Mouse (Mus musculus) MEL (cell line): ENCODE measurements around the gene Tomm7. TPM values are rescaled to one million over a fixed set of nuclear protein-coding genes. Genes with fewer than 3 reads are reported as not detected.

Source experiments
- DNase-seq: peaks from one replicate; pipeline ENCODE4 v3.0.0; 2011; ENCODE audit warnings: low read depth, low spot score
- H3K27ac ChIP-seq: 2 replicates; pipeline ENCODE4 v1.5.1; 2012; ENCODE audit warnings: low read depth, mild to moderate bottlenecking, control low read depth, low read length, moderate library complexity; ENCODE audit not compliant: control insufficient read depth
- H3K27me3 ChIP-seq, 2 experiments: fragments of 150-350 bp in 1 of 2; sonication (generic) in 1 of 2; 2 replicates each; pipeline ENCODE4 v1.6.1; 2012; ENCODE audit warnings: low read length in 2 of 2, mild to moderate bottlenecking in 2 of 2, improper control_type of control experiment in 1 of 2, moderate library complexity in 1 of 2; ENCODE audit not compliant: insufficient read depth in 2 of 2, control insufficient read depth in 1 of 2
- H3K36me3 ChIP-seq, 2 experiments: 2 replicates each; pipeline ENCODE4 v1.6.1; 2012 to 2014; ENCODE audit warnings: low read length in 2 of 2, improper control_type of control experiment in 1 of 2, inconsistent platforms in 1 of 2, mild to moderate bottlenecking in 1 of 2; ENCODE audit not compliant: insufficient read depth in 2 of 2, control insufficient read depth in 1 of 2
- H3K4me1 ChIP-seq, 2 experiments: fragments of 150-350 bp in 1 of 2; sonication (generic) in 1 of 2; 2 replicates each; pipeline ENCODE4 v1.6.1; 2012; ENCODE audit warnings: low read length in 2 of 2, improper control_type of control experiment in 1 of 2, mild to moderate bottlenecking in 1 of 2; ENCODE audit not compliant: insufficient read depth in 2 of 2, control insufficient read depth in 1 of 2
- H3K4me3 ChIP-seq, 2 experiments: fragments of 150-350 bp in 1 of 2; sonication (generic) in 1 of 2; 2 replicates each; pipeline ENCODE4 v1.5.1; 2012; ENCODE audit warnings: low read depth in 2 of 2, low read length in 2 of 2, mild to moderate bottlenecking in 2 of 2, moderate library complexity in 2 of 2, control low read depth in 1 of 2, improper control_type of control experiment in 1 of 2; ENCODE audit not compliant: control insufficient read depth in 1 of 2, insufficient read depth in 1 of 2
- H3K79me2 ChIP-seq: 2 replicates; pipeline ENCODE4 v1.6.1; 2012; ENCODE audit warnings: mild to moderate bottlenecking, low read length, moderate library complexity; ENCODE audit not compliant: control insufficient read depth, poor library complexity, insufficient read depth
- H3K9ac ChIP-seq: 2 replicates; pipeline ENCODE4 v1.6.1; 2012; ENCODE audit warnings: low read depth, mild to moderate bottlenecking, control low read depth, low read length, moderate library complexity; ENCODE audit not compliant: control insufficient read depth, poor library complexity, severe bottlenecking
- H3K9me3 ChIP-seq: fragments of 150-350 bp; sonication (generic); replicated peaks from 2 replicates; pipeline ENCODE4 v1.6.1; 2012; ENCODE audit warnings: mild to moderate bottlenecking, low read length, improper control_type of control experiment, moderate library complexity; ENCODE audit not compliant: insufficient read depth
- BHLHE40 ChIP-seq: IDR thresholded peaks from 2 replicates; pipeline ENCODE4 v1.6.1; 2012; ENCODE audit warnings: low read depth, mild to moderate bottlenecking, inconsistent platforms, low read length, improper control_type of control experiment, borderline replicate concordance
- CHD1 ChIP-seq: IDR thresholded peaks from 2 replicates; pipeline ENCODE4 v1.6.1; 2012; ENCODE audit warnings: low read depth, mild to moderate bottlenecking, inconsistent platforms, low read length, improper control_type of control experiment
- CTCF ChIP-seq, 3 experiments: IDR thresholded peaks in 2 of 3; conservative IDR thresholded peaks in 1 of 3; 2 replicates each; pipeline ENCODE4 v1.5.1; 2011 to 2012; ENCODE audit warnings: low read length in 3 of 3, low read depth in 2 of 3, mild to moderate bottlenecking in 2 of 3, improper control_type of control experiment in 1 of 3, inconsistent platforms in 1 of 3, mixed read lengths in 1 of 3, moderate library complexity in 1 of 3; ENCODE audit not compliant: control insufficient read depth in 1 of 3, insufficient read depth in 1 of 3, poor library complexity in 1 of 3, severe bottlenecking in 1 of 3
- E2F4 ChIP-seq: IDR thresholded peaks from 2 replicates; pipeline ENCODE4 v1.6.1; 2011; ENCODE audit warnings: low read depth, low read length, improper control_type of control experiment, borderline replicate concordance
- ELF1 ChIP-seq: IDR thresholded peaks from 2 replicates; pipeline ENCODE4 v1.6.1; 2014; ENCODE audit warnings: low read depth, mild to moderate bottlenecking, inconsistent platforms, low read length, improper control_type of control experiment, moderate library complexity
- EP300 ChIP-seq, 2 experiments: IDR thresholded peaks; 2 replicates each; pipeline ENCODE4 v1.6.1; 2011; ENCODE audit warnings: improper control_type of control experiment in 2 of 2, low read length in 2 of 2, low read depth in 1 of 2, mild to moderate bottlenecking in 1 of 2
- ETS1 ChIP-seq: IDR thresholded peaks from 2 replicates; pipeline ENCODE4 v1.6.1; 2012; ENCODE audit warnings: low read depth, mild to moderate bottlenecking, inconsistent platforms, low read length, improper control_type of control experiment, moderate library complexity
- GATA1 ChIP-seq: IDR thresholded peaks from 2 replicates; pipeline ENCODE4 v1.6.1; 2011; ENCODE audit warnings: low read depth, low read length, improper control_type of control experiment
- HCFC1 ChIP-seq: IDR thresholded peaks from 2 replicates; pipeline ENCODE4 v1.6.1; 2012; ENCODE audit warnings: low read depth, mild to moderate bottlenecking, inconsistent platforms, low read length, improper control_type of control experiment, moderate library complexity
- JUND ChIP-seq: IDR thresholded peaks from 2 replicates; pipeline ENCODE4 v1.6.1; 2011; ENCODE audit warnings: low read depth, mild to moderate bottlenecking, improper control_type of control experiment, low read length
- KAT2A ChIP-seq: conservative IDR thresholded peaks from 2 replicates; pipeline ENCODE4 v1.6.1; 2012; ENCODE audit warnings: low read depth, low read length, improper control_type of control experiment, inconsistent platforms
- MAFK ChIP-seq: IDR thresholded peaks from 2 replicates; pipeline ENCODE4 v1.6.1; 2011; ENCODE audit warnings: low read depth, mild to moderate bottlenecking, low read length, improper control_type of control experiment, borderline replicate concordance
- MAX ChIP-seq: IDR thresholded peaks from 2 replicates; pipeline ENCODE4 v1.6.1; 2011; ENCODE audit warnings: low read length, improper control_type of control experiment
- MAZ ChIP-seq: IDR thresholded peaks from 2 replicates; pipeline ENCODE4 v1.6.1; 2012; ENCODE audit warnings: low read depth, mild to moderate bottlenecking, inconsistent platforms, low read length, improper control_type of control experiment
- MEF2A ChIP-seq: IDR thresholded peaks from 2 replicates; pipeline ENCODE4 v1.6.1; 2014; ENCODE audit warnings: low read depth, mild to moderate bottlenecking, inconsistent platforms, low read length, improper control_type of control experiment; ENCODE audit not compliant: poor library complexity, insufficient replicate concordance, severe bottlenecking; ENCODE audit errors: extremely low read depth
- MXI1 ChIP-seq: IDR thresholded peaks from 2 replicates; pipeline ENCODE4 v1.6.1; 2011; ENCODE audit warnings: mild to moderate bottlenecking, low read depth, low read length, improper control_type of control experiment
- MYB ChIP-seq: IDR thresholded peaks from 2 replicates; pipeline ENCODE4 v1.6.1; 2011; ENCODE audit warnings: mild to moderate bottlenecking, low read depth, low read length, improper control_type of control experiment
- MYC ChIP-seq: IDR thresholded peaks from 2 replicates; pipeline ENCODE4 v1.6.1; 2011; ENCODE audit warnings: low read depth, mild to moderate bottlenecking, low read length, improper control_type of control experiment, moderate library complexity
- NELFE ChIP-seq: IDR thresholded peaks from 2 replicates; pipeline ENCODE4 v1.6.1; 2011; ENCODE audit warnings: low read depth, low read length, improper control_type of control experiment
- POLR2A ChIP-seq, 2 experiments: IDR thresholded peaks; 2 replicates each; pipeline ENCODE4 v1.6.1; 2011 to 2012; ENCODE audit warnings: low read length in 2 of 2, mild to moderate bottlenecking in 2 of 2, control low read depth in 1 of 2, improper control_type of control experiment in 1 of 2, low read depth in 1 of 2, moderate library complexity in 1 of 2; ENCODE audit not compliant: control insufficient read depth in 1 of 2, insufficient read depth in 1 of 2, poor library complexity in 1 of 2
- POLR2AphosphoS2 ChIP-seq: IDR thresholded peaks from 2 replicates; pipeline ENCODE4 v1.6.1; 2011; ENCODE audit warnings: low read length, improper control_type of control experiment
- POLR2AphosphoS5 ChIP-seq: IDR thresholded peaks from 2 replicates; pipeline ENCODE4 v1.6.1; 2012; ENCODE audit warnings: low read depth, borderline replicate concordance, mild to moderate bottlenecking, inconsistent platforms, low read length, moderate library complexity, mixed read lengths
- RAD21 ChIP-seq: IDR thresholded peaks from 2 replicates; pipeline ENCODE4 v1.6.1; 2011; ENCODE audit warnings: mild to moderate bottlenecking, low read depth, low read length, improper control_type of control experiment
- RCOR1 ChIP-seq: IDR thresholded peaks from 2 replicates; pipeline ENCODE4 v1.6.1; 2012; ENCODE audit warnings: low read depth, mild to moderate bottlenecking, inconsistent platforms, low read length, improper control_type of control experiment
- SIN3A ChIP-seq: IDR thresholded peaks from 2 replicates; pipeline ENCODE4 v1.6.1; 2012; ENCODE audit warnings: low read length, improper control_type of control experiment, inconsistent platforms
- SMC3 ChIP-seq: IDR thresholded peaks from 2 replicates; pipeline ENCODE4 v1.6.1; 2011; ENCODE audit warnings: low read depth, low read length, improper control_type of control experiment
- TAL1 ChIP-seq: IDR thresholded peaks from 2 replicates; pipeline ENCODE4 v1.6.1; 2012; ENCODE audit warnings: mild to moderate bottlenecking, inconsistent platforms, low read length, moderate library complexity, mixed read lengths
- TBP ChIP-seq: IDR thresholded peaks from 2 replicates; pipeline ENCODE4 v1.8.0; 2011; ENCODE audit warnings: low read depth, low read length, improper control_type of control experiment
- TCF12 ChIP-seq: IDR thresholded peaks from 2 replicates; pipeline ENCODE4 v1.6.1; 2014; ENCODE audit warnings: low read depth, mild to moderate bottlenecking, inconsistent platforms, low read length, improper control_type of control experiment, moderate library complexity
- UBTF ChIP-seq: IDR thresholded peaks from 2 replicates; pipeline ENCODE4 v1.6.1; 2012; ENCODE audit warnings: low read depth, mild to moderate bottlenecking, inconsistent platforms, low read length, improper control_type of control experiment, moderate library complexity, borderline replicate concordance; ENCODE audit not compliant: insufficient read depth
- USF1 ChIP-seq: IDR thresholded peaks from 2 replicates; pipeline ENCODE4 v1.6.1; 2014; ENCODE audit warnings: low read depth, mild to moderate bottlenecking, inconsistent platforms, low read length, improper control_type of control experiment, moderate library complexity
- USF2 ChIP-seq, 2 experiments: IDR thresholded peaks; 2 replicates each; pipeline ENCODE4 v1.6.1; 2011 to 2012; ENCODE audit warnings: improper control_type of control experiment in 2 of 2, low read length in 2 of 2, borderline replicate concordance in 1 of 2, inconsistent platforms in 1 of 2, low read depth in 1 of 2, mild to moderate bottlenecking in 1 of 2; ENCODE audit not compliant: insufficient read depth in 1 of 2
- ZKSCAN1 ChIP-seq: IDR thresholded peaks from 2 replicates; pipeline ENCODE4 v1.6.1; 2012; ENCODE audit warnings: low read depth, mild to moderate bottlenecking, inconsistent platforms, low read length, improper control_type of control experiment, moderate library complexity
- ZMIZ1 ChIP-seq: IDR thresholded peaks from 2 replicates; pipeline ENCODE4 v1.6.1; 2012; ENCODE audit warnings: low read depth, mild to moderate bottlenecking, inconsistent platforms, low read length, improper control_type of control experiment, moderate library complexity
- ZNF384 ChIP-seq: IDR thresholded peaks from 2 replicates; pipeline ENCODE4 v1.6.1; 2012; ENCODE audit warnings: low read depth, mild to moderate bottlenecking, inconsistent platforms, low read length, improper control_type of control experiment
- polyA plus RNA-seq, 2 experiments: library from polyadenylated mRNA; stranded (reverse) in 1 of 2; unstranded in 1 of 2; fragments of >175 nt in 1 of 2; fragments of >200 nt in 1 of 2; gene quantifications; 2 replicates each; pipeline versions ENCODE4 v1.2.1 to v1.2.4; 2012; ENCODE audit warnings: low replicate concordance in 2 of 2, low read depth in 1 of 2; ENCODE audit not compliant: insufficient read length in 2 of 2, insufficient read depth in 1 of 2, missing spikeins in 1 of 2
- total RNA-seq: library from RNA; depleted of rRNA; stranded (reverse); fragments of 300-350 nt; gene quantifications from 2 replicates; pipeline ENCODE4 v1.2.3, GENCODE M21; 2012

Gene Tomm7
- total and polyA plus RNA-seq, 3 experiments, result 194 to 239 TPM; not detected in 1

GRCm38 (mm10) chr5:23850345-23851159 lies 6.6 kb upstream of the Tomm7 start:
- Histone ChIP-seq H3K79me2 (peaks cover 10% of the 10 kb centered on the region), H3K4me1 (peaks cover 0 to 3% of the 10 kb centered on the region in 2 experiments; a peak in 1 of 4 replicates), H3K27ac (peak overlapping the region; percentile 81), H3K4me3 (peak overlapping the region; percentile 69 to 85), H3K36me3 (peaks cover 6 to 9% of the 10 kb centered on the region in 2 experiments), H3K9ac (peak overlapping the region; percentile 89), H3K27me3 (no peaks in the 10 kb centered on the region), H3K9me3 (no peaks in the 10 kb centered on the region)
- peak; percentile 96 for DNase-seq
- peak; percentile 12; the same call in 1 of the 2 replicates for TF ChIP-seq RCOR1
- 0 out of 2 replicates have a peak, but pooled peaks have one; percentile 24 for TF ChIP-seq USF1
- TF ChIP-seq POLR2AphosphoS2, result peak; percentile 64; the same call in 1 of the 2 replicates
- no peak for TF ChIP-seq ZKSCAN1
- TF ChIP-seq MAZ, result peak; percentile 64; the same call in 1 of the 2 replicates
- peak; percentile 57 to 80; a peak in 3 of 4 replicates for TF ChIP-seq POLR2A (IDR thresholded peaks at IDR 0.05; ENCODE audit: control insufficient read depth in 1 of 2, insufficient read depth in 1 of 2, low read depth in 1 of 2, low read length in 2 of 2, poor library complexity in 1 of 2)
- no peak for TF ChIP-seq EP300 (IDR thresholded peaks at IDR 0.05; ENCODE audit: low read depth in 1 of 2, low read length in 2 of 2)
- TF ChIP-seq SIN3A, result peak; percentile 69
- TF ChIP-seq UBTF, result no peak
- 0 out of 2 replicates have a peak, but pooled peaks have one; percentile 23 for TF ChIP-seq TCF12
- TF ChIP-seq MXI1, result peak; percentile 91
- no peak for TF ChIP-seq ZNF384
- no peak for TF ChIP-seq POLR2AphosphoS5
- TF ChIP-seq HCFC1, result peak; percentile 77
- TF ChIP-seq MAFK, result no peak
- TF ChIP-seq CHD1, result no peak
- no peak for TF ChIP-seq ETS1
- TF ChIP-seq ZMIZ1, result peak; percentile 63; the same call in 1 of the 2 replicates
- TF ChIP-seq JUND, result no peak
- TF ChIP-seq MEF2A, result no peak
- TF ChIP-seq TBP, result peak; percentile 79; the same call in 1 of the 2 replicates
- TF ChIP-seq MYB, result no peak
- TF ChIP-seq TAL1, result no peak
- TF ChIP-seq BHLHE40, result peak; percentile 49; the same call in 1 of the 2 replicates
- TF ChIP-seq SMC3, result no peak
- no peak for TF ChIP-seq KAT2A
- TF ChIP-seq ELF1, result peak; percentile 59; the same call in 1 of the 2 replicates
- no peak for TF ChIP-seq USF2 (IDR thresholded peaks at IDR 0.05; ENCODE audit: borderline replicate concordance in 1 of 2, insufficient read depth in 1 of 2, low read depth in 1 of 2, low read length in 2 of 2)
- TF ChIP-seq E2F4, result peak; percentile 29; the same call in 1 of the 2 replicates
- peak; percentile 83 for TF ChIP-seq NELFE
- TF ChIP-seq RAD21, result no peak; the same call in 1 of the 2 replicates
- peak; percentile 94 for TF ChIP-seq MYC
- peak; percentile 84 for TF ChIP-seq MAX
- TF ChIP-seq CTCF (IDR thresholded peaks at IDR 0.05 in 2 of 3, conservative IDR thresholded peaks at IDR 0.05 in 1 of 3; ENCODE audit: control insufficient read depth in 1 of 3, insufficient read depth in 1 of 3, low read depth in 2 of 3, low read length in 3 of 3, poor library complexity in 1 of 3, severe bottlenecking in 1 of 3), result peak; percentile 50 to 66 (median 59); a peak in 5 of 6 replicates
- TF ChIP-seq GATA1, result no peak
